Mouse (Mus musculus) cortical plate, adult 2 months (tissue): ENCODE data around the gene Lclat1.

Experiments used
- CTCF ChIP-seq: fragments of 200-500 bp; IDR thresholded peaks from 2 replicates; pipeline ENCODE4 v1.5.1; 2011; ENCODE audit warnings: mild to moderate bottlenecking, control low read depth, low read length; ENCODE audit not compliant: insufficient read depth; ENCODE audit errors: extremely low read depth
- POLR2A ChIP-seq: fragments of 200-500 bp; IDR thresholded peaks from 2 replicates; pipeline ENCODE4 v1.6.1; 2011; ENCODE audit warnings: mild to moderate bottlenecking, low read length, control low read depth; ENCODE audit not compliant: insufficient read depth; ENCODE audit errors: extremely low read depth

GRCm38 (mm10) chr17:73262558-73262957 is 154.8 kb downstream of the Lclat1 start:
- TF ChIP-seq CTCF = no peak
- TF ChIP-seq POLR2A = no peak
